Mouse (Mus musculus) limb, embryonic 11.5 days (tissue): Measurements from ENCODE around the gene Grb7. TPM values are rescaled to one million over a fixed set of nuclear protein-coding genes. Genes with fewer than 3 reads are reported as not detected.

Source experiments
- ATAC-seq: fragments of 200-750 bp; cut with Nextera tagmentation; 2 replicates; pipeline ENCODE4 v1.8.0; 2017; ENCODE audit warnings: low read depth; ENCODE audit not compliant: insufficient number of reproducible peaks, low FRiP score, low TSS enrichment
- DNase-seq: peaks from one replicate; pipeline ENCODE4 v3.0.0-alpha.2; 2015; ENCODE audit warnings: low spot score
- H3K27ac ChIP-seq: fragments of 300-500 bp; sonication (generic); replicated peaks from 2 replicates; pipeline ENCODE4 v1.5.1; 2014; ENCODE audit warnings: low read depth, mild to moderate bottlenecking, low read length
- H3K27me3 ChIP-seq: fragments of 300-500 bp; sonication (generic); 2 replicates; pipeline ENCODE4 v1.6.1; 2014; ENCODE audit warnings: mild to moderate bottlenecking, low read length, mixed read lengths; ENCODE audit not compliant: control insufficient read depth, insufficient read depth
- H3K36me3 ChIP-seq: fragments of 300-500 bp; sonication (generic); 2 replicates; pipeline ENCODE4 v1.6.1; 2014; ENCODE audit warnings: mild to moderate bottlenecking, low read length, moderate library complexity, mixed read lengths; ENCODE audit not compliant: control insufficient read depth, insufficient read depth
- H3K4me1 ChIP-seq: fragments of 300-500 bp; sonication (generic); 2 replicates; pipeline ENCODE4 v1.6.1; 2014; ENCODE audit warnings: low read length, mixed read lengths; ENCODE audit not compliant: control insufficient read depth, insufficient read depth
- H3K4me2 ChIP-seq: fragments of 300-500 bp; sonication (generic); 2 replicates; pipeline ENCODE4 v1.6.1; 2014; ENCODE audit warnings: low read depth, mild to moderate bottlenecking, moderate library complexity; ENCODE audit not compliant: severe bottlenecking
- H3K4me3 ChIP-seq: fragments of 300-500 bp; sonication (generic); 2 replicates; pipeline ENCODE4 v1.5.1; 2014; ENCODE audit warnings: low read depth, low read length
- H3K9ac ChIP-seq: fragments of 300-500 bp; sonication (generic); 2 replicates; pipeline ENCODE4 v1.6.1; 2014; ENCODE audit warnings: mild to moderate bottlenecking, low read length
- H3K9me3 ChIP-seq: fragments of 300-500 bp; sonication (generic); 2 replicates; pipeline ENCODE4 v1.6.1; 2016; ENCODE audit warnings: low read length; ENCODE audit not compliant: control insufficient read depth
- WGBS: fragments of 180-500 bp; shearing (Covaris S2); extraction: QIAGEN DNeasy Blood & Tissue Kit; methylation state at CpG from one replicate; pipeline ENCODE4 v1.1.7; 2014; 5-methylcytosine and 5-hydroxymethylcytosine counted together
- polyA plus RNA-seq: library from polyadenylated mRNA; unstranded; fragments of >200 nt; fragmentation: Nextera tagmentation; extraction: Ambion mirVana; gene quantifications from 2 replicates; pipeline ENCODE4 v1.2.1, GENCODE M21; 2014

The Grb7 gene
- polyA plus RNA-seq, 1 experiment from 2014 or later: 5.3 TPM

- Histone ChIP-seq H3K4me2 (no peak overlapping the region), H3K4me3 (no peak overlapping the region), H3K27me3 (no peaks in the 10 kb centered on the region), H3K9ac (no peak overlapping the region), H3K4me1 (no peaks in the 10 kb centered on the region), H3K27ac (no peak overlapping the region), H3K9me3 (no peaks in the 10 kb centered on the region), H3K36me3 (no peaks in the 10 kb centered on the region)
- 67% methylated on average over 14 of the region's 14 CpGs for WGBS
- DNase-seq (no peak), ATAC-seq (no peak)
Measured at GRCm38 (mm10) chr11:98477011-98477701, 31.0 kb downstream of the Grb7 start.

DNA sequence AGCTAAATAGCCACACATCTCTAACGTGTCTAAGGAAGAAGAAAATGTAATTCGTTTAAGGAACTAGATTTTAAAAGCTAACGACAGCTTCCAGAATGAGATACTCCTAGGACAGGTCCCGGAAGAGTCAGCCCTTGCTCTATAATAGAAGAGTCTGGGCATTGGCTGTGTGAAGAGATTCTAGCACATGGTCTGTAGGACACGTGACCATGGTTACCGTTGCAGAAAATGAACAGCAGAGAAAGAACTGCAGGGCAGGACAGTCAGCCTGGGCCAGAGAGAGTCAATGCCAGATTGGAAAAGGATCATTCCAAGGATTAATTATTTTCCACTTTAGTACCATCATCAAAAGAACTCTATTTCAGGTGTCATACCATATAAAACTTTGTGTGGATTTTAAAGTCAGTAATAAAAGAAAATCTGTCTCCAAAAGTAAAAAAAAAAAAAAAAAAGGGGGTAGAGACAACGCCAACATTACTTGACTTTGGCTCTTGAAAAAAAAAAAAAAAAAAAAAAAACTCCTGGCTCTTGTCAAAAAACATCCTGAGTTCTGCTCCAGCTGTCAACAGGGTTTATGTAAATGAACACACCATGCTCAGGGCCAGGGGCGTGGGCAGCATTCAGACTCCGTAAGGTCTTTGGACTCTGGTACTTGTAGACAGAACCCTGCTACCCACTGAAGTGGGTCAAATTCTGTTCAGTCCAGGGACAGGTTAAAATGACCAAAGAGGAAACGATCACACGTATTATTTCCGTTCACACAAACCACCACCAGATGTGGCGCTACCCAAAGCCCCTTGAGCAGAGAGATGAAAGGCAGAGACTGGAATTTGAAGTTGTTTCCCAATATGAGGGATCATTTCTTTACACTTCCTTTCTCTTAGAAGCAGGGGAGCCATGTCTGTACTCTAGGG is 33.1 kb downstream of the Grb7 start:
- 56% methylated on average over 13 of the region's 13 CpGs for WGBS
- no peak for ATAC-seq
- Histone ChIP-seq H3K9ac (no peak overlapping the region), H3K27me3 (no peaks in the 10 kb centered on the region), H3K27ac (no peak overlapping the region), H3K4me1 (no peaks in the 10 kb centered on the region), H3K9me3 (no peaks in the 10 kb centered on the region), H3K36me3 (no peaks in the 10 kb centered on the region), H3K4me2 (no peak overlapping the region), H3K4me3 (no peak overlapping the region)
- DNase-seq: no peak

- H3K9ac ChIP-seq: no peak overlapping the region
- no peaks in the 10 kb centered on the region for H3K9me3 ChIP-seq
- no peaks in the 10 kb centered on the region for H3K27me3 ChIP-seq
- H3K4me1 ChIP-seq: no peaks in the 10 kb centered on the region
- ATAC-seq: no peak
- H3K36me3 ChIP-seq: no peaks in the 10 kb centered on the region
- WGBS: 82% methylated on average over 12 of the region's 12 CpGs
- H3K4me3 ChIP-seq: no peak overlapping the region
- no peak for DNase-seq
- H3K27ac ChIP-seq: no peak overlapping the region
- H3K4me2 ChIP-seq: no peak overlapping the region
Measured at GRCm38 (mm10) chr11:98479940-98480497, 33.8 kb downstream of the Grb7 start.

DNA sequence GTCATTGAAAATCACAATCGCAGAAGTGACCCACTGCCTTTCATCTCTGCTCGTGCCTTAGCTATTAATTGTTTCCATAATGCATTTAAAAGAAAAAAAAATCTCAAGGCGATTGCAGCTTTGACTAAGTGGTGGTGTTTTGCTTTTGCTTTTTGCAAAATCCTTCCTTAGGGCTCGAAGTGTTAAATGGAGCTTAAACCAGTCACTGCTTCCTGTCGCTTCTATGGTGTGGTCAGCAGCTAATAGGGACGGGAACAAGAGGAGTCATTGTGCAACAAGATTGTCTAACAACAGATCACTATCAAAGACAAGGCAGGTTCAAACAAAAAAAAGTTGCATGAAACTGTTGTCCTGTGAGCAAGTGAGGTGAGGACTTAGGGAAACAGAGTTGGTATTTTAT is 35.0 kb downstream of the Grb7 start:
- Histone ChIP-seq H3K27ac (no peak overlapping the region), H3K9me3 (no peaks in the 10 kb centered on the region), H3K4me2 (no peak overlapping the region), H3K4me3 (no peak overlapping the region), H3K9ac (no peak overlapping the region), H3K36me3 (no peaks in the 10 kb centered on the region), H3K4me1 (no peaks in the 10 kb centered on the region), H3K27me3 (no peaks in the 10 kb centered on the region)
- 71% methylated on average over 6 of the region's 6 CpGs for WGBS
- DNase-seq (no peak), ATAC-seq (no peak)

DNA sequence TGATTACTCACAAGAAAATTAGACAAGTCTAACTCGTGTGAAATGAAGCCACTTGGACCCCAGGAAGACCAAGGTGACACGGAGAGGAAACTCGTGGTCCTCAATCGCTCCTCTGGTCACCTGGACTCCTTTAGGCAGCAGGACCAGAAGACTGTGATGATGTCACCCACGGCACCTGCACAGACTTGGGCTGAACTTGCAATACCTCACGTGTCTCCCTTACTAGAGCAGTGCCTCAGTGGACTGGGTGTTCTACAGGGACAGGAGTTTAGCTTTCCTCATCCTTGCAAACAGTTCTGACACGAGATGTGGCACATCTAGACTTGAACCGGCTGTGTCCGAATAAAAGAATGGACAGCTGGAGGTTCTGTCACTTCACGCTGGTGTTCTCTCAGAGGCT is 35.9 kb downstream of the Grb7 start:
- no peaks in the 10 kb centered on the region for H3K9me3 ChIP-seq
- H3K27me3 ChIP-seq: no peaks in the 10 kb centered on the region
- no peaks in the 10 kb centered on the region for H3K4me1 ChIP-seq
- H3K4me3 ChIP-seq: no peak overlapping the region
- ATAC-seq (no peak), DNase-seq (no peak)
- 84% methylated on average over 10 of the region's 10 CpGs for WGBS
- H3K36me3 ChIP-seq: no peaks in the 10 kb centered on the region
- no peak overlapping the region for H3K9ac ChIP-seq
- no peak overlapping the region for H3K27ac ChIP-seq
- no peak overlapping the region for H3K4me2 ChIP-seq

GRCm38 (mm10) chr11:98485749-98486148 is 39.6 kb downstream of the Grb7 start:
- DNase-seq (no peak), ATAC-seq (no peak)
- Histone ChIP-seq H3K27ac (no peak overlapping the region), H3K9ac (no peak overlapping the region), H3K36me3 (no peaks in the 10 kb centered on the region), H3K4me3 (no peak overlapping the region), H3K27me3 (no peaks in the 10 kb centered on the region), H3K4me2 (no peak overlapping the region), H3K4me1 (no peaks in the 10 kb centered on the region), H3K9me3 (no peaks in the 10 kb centered on the region)
- 83% methylated on average over 2 of the region's 2 CpGs for WGBS

DNA sequence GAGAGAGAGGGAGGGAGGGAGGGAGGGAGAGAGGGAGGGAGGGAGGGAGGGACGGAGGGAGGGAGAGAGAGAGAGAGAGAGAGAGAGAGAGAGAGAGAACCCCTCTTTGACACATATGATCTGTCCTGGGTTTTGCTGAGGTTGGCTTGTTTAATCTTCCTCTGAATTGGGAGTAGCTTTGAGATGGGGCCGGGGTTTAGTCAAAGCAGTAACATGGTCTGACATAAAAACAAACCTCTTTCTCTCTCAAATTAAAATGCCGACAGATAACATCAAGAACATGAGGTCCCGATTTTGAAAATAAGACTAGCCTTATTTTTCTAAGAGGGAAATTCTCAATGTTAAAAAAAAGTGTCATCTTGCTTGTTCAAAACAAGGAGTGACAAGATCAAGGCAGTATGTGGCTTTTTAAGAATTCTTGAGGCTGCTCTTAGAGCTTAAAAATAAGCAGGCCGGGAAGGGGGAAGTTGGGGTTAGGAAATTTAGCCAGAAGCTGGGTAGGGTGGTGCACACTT is 41.4 kb downstream of the Grb7 start:
- Histone ChIP-seq H3K36me3 (no peaks in the 10 kb centered on the region), H3K4me3 (no peak overlapping the region), H3K4me2 (no peak overlapping the region), H3K9ac (no peak overlapping the region), H3K27ac (no peak overlapping the region), H3K9me3 (no peaks in the 10 kb centered on the region), H3K27me3 (no peaks in the 10 kb centered on the region), H3K4me1 (no peaks in the 10 kb centered on the region)
- DNase-seq: no peak
- ATAC-seq: no peak
- WGBS: 74% methylated on average over 5 of the region's 5 CpGs

DNA sequence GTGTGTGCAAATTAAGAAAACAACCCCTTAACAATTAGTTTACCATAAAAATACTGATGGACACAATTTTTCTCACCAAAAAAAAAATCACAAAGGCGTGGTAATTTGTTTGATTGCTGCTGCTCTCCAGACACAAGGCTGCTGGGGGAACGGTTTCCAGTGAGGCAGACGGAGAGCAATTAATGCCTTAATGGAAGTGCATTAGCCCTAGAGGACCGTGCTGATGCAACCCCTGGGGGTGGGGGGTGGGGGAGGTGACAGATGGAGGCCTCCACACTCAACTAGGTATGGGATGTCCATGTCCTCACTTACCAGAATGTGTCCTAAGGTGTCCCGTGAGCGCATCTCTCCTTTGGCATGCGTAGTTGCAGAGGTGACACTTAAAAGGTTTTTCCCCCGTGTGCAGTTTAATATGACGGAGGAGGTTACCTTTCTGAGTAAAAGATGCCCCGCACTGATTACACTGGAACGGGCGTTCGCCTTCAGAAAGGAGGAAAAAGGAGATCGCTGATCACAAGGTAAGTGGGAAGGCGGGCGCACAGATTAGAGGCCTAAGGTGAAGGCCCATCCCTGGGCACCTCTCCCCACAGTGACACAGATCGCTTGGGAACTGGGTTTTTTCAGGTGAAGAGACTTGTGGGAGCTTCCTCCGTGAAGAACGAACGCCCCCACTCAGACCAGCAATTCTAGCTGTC is 42.5 kb downstream of the Grb7 start:
- Histone ChIP-seq H3K9me3 (no peaks in the 10 kb centered on the region), H3K4me2 (no peak overlapping the region), H3K27me3 (no peaks in the 10 kb centered on the region), H3K36me3 (no peaks in the 10 kb centered on the region), H3K4me1 (peaks cover 5% of the 10 kb centered on the region; the same call in 1 of the 2 replicates), H3K27ac (no peak overlapping the region), H3K9ac (no peak overlapping the region), H3K4me3 (no peak overlapping the region)
- ATAC-seq (no peak), DNase-seq (no peak)
- 70% methylated on average over 20 of the region's 20 CpGs for WGBS
